Mouse (Mus musculus) gonadal fat pad, adult 2 months (tissue): ENCODE data around the gene Bglap2. TPM values are rescaled to one million over a fixed set of nuclear protein-coding genes. Genes with fewer than 3 reads are reported as not detected.

Experiments
- DNase-seq: peaks from one replicate; pipeline ENCODE4 v3.0.0-alpha.2; 2012; ENCODE audit warnings: low read depth
- polyA plus RNA-seq: library from polyadenylated mRNA; depleted of rRNA; stranded (reverse); fragments of >200 nt; gene quantifications from 2 replicates; pipeline ENCODE4 v1.2.3, GENCODE M21; 2012; rRNA removed

The Bglap2 gene
- polyA plus RNA-seq, 1 experiment = not detected

- no peak for DNase-seq
These were observed 27.8 kb downstream of the Bglap2 start for GRCm38 (mm10) chr3:88350732-88351131.

DNA sequence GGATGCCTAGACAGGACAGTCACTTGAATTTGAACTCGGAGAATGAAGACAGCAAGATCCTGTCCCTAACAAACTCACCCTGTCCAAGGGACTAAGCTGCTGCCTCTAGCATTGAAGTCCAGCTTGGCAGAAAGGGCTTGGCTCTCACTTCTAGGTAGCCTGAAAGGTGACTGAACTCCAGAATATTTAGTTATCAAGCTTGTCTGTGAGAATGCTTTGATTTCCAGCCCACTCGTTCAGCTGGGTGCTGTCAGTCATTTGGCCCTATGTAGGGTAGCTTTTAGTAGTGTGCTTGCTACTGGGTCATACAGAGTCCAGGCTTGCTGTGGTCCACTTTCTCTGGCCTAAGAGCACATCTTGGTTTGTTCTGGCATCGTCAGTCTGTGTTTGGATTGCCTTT, 39.5 kb downstream of the Bglap2 start:
- no peak for DNase-seq

DNA sequence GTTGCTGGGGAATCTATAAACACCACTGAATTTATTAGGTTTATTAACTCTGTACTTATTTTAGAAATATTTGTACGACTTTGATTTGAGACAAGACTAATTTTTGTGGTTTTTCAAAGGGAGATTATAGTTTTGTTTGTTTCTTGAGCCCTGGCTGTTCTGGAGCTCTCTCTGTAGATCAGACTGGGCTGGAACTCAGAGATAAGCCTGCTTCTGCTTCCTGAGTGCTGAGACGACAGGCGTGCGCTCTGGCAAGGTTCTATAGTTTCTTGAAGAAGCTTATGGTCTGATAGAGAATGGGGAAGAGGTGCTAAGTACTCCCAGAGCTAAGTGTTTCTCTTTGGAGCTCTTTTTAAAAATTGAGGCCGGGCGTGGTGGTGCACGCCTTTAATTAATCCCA, 40.2 kb downstream of the Bglap2 start:
- no peak for DNase-seq

DNA sequence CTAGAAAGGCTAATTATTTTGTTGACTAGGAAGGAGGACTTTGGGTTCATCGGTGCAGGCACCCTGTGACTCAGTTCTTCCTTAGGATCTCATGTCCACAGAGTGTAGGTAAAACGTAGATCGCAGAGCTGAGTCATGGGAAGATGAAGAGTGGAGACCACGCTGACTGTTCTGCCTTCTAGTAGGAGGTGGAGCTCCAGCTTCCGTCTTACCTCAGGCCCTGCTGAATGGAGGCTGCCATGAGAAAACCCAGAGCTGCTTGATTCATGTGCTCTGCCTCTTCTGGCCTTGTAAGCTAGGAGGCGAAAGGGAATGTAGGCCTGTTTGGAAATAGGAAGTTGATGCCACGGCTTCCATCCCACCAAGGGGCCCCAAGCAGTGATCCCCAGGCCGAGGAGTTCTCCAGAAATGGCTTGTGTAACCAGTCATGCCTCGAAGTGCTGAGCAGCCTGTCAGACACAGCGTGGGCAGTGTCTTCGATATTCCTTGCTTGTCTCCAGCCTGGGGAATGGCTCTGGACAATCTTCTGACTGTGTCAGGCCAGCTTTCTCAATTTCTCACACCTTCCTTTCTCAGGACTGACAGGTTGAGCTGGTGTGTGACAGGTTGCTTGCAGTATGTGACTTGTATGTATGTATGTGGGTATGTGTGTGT, 41.0 kb downstream of the Bglap2 start:
- peak; percentile 79 for DNase-seq

DNA sequence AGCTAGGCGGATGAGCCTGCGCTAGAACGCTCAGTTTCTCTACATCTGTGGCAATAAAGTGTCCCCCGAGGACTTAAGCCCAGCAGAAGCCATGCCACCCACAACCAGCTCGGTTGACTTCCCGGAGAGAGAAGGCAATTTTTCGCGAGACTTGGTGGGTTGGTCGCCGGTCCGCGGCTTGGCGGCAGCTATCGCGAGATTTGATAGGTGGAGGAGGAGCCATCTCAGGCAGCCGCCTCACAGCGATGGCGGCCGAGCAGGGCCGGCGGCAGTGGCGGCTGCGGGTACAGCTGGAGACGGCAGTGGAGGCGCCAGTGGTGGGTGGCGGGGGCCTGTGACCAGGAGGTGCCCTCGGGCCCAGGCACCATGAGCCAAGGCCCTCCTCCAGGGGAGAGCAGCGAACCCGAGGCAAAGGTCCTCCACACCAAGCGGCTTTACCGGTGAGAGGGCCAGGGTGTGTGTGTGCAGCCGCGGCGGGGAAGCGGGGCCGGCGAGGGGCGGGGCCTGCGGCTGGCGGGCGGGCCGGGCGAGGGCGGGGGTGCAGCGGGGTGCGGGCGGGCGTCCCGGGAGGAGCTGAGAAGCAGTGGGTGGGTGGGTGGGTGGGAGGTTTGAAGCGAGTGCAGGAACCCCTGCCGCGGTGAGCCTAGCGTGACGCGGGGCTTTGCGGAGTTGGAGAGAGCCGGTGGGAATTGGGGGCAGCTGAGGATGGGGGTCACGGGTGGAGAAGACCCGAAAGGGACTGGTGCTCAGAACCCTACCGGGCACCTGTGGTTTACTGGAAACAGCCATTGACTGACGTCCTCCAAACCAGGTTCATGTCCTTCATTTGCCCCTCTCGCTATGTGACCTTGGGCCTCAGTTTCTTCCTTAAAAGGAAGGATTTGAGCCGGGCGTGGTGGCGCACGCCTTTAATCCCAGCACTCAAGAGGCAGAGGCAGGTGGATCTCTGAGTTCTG, 42.2 kb downstream of the Bglap2 start, which contains the start of the genes Tmem79 and Smg5:
TSS of gene Tmem79 (minus strand) at position 91 of the 956 bp plus-strand sequence.
TSS of gene Smg5 (plus strand) at position 203 of the 956 bp plus-strand sequence.
- peak; percentile 49 for DNase-seq

- no peak for DNase-seq
These were observed 43.0 kb downstream of the Bglap2 start for GRCm38 (mm10) chr3:88335436-88336053.

DNA sequence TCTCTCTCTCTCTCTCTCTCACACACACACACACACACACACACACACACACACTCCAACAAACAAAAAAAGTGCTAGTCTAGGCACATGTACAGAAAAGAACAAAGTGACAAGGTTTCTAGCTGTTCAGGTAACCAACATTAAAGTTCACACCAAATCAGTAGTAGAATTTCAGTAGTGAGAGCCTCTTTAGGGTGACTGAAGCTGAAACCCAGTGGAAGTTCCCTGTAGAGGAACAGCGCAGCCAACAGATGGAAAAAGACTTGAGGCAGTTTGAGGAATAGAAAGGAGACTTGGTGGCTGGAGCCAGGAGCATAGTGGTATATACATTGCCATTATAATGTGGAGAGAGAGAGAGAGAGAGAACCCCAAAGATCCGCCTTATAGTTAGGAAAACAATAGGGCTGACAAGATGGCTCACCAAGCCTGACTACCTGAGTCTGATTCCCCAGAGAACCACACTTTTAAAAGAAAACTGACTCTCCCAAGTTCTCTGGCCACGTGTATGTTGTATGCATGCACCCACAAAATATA, 43.5 kb downstream of the Bglap2 start:
- no peak for DNase-seq

- peak; percentile 63 for DNase-seq
These were observed 44.4 kb downstream of the Bglap2 start for GRCm38 (mm10) chr3:88334029-88334658.

- no peak for DNase-seq
These were observed 47.2 kb downstream of the Bglap2 start for GRCm38 (mm10) chr3:88331282-88331681.

- DNase-seq = no peak
These were observed 49.5 kb downstream of the Bglap2 start for GRCm38 (mm10) chr3:88328956-88329355.

Other genes with a start within 250 kb of the Bglap2 start
- 39.5 and 41.9 TPM in 2 replicates for gene Mef2d, start 236.3 kb downstream of the Bglap2 start, polyA plus RNA-seq
- 33.0 TPM in 2 replicates for gene Rhbg, start 124.0 kb downstream of the Bglap2 start, polyA plus RNA-seq
- gene Gm38392, start 91.5 kb downstream of the Bglap2 start, polyA plus RNA-seq = 0.09 and 0.10 TPM in 2 replicates
- 9.8 and 10.7 TPM in 2 replicates for gene Tsacc, start 81.7 kb downstream of the Bglap2 start, polyA plus RNA-seq
- gene Cct3, start 81.6 kb downstream of the Bglap2 start, polyA plus RNA-seq = 103 and 134 TPM in 2 replicates
- 255 and 271 TPM in 2 replicates for gene Glmp, start 53.7 kb downstream of the Bglap2 start, polyA plus RNA-seq
- 17.8 and 19.6 TPM in 2 replicates for gene Tmem79, start 42.6 kb downstream of the Bglap2 start, polyA plus RNA-seq
- gene Smg5, start 42.4 kb downstream of the Bglap2 start, polyA plus RNA-seq = 50.4 and 64.5 TPM in 2 replicates
- 11.8 and 14.2 TPM in 2 replicates for gene Paqr6, start 14.1 kb downstream of the Bglap2 start, polyA plus RNA-seq
- 214 and 266 TPM in 2 replicates for gene Bglap3, start 6.0 kb downstream of the Bglap2 start, polyA plus RNA-seq
- gene Bglap, start 5.8 kb upstream of the Bglap2 start, polyA plus RNA-seq = not detected in 2 replicates
- 23.9 and 31.0 TPM in 2 replicates for gene Pmf1, start 31.6 kb upstream of the Bglap2 start, polyA plus RNA-seq
- gene Slc25a44, start 46.4 kb upstream of the Bglap2 start, polyA plus RNA-seq = 39.1 and 45.0 TPM in 2 replicates
- gene Sema4a, start 82.5 kb upstream of the Bglap2 start, polyA plus RNA-seq = 100 and 129 TPM in 2 replicates
- gene Lmna, start 131.3 kb upstream of the Bglap2 start, polyA plus RNA-seq = 125 and 138 TPM in 2 replicates
- 2.0 and 2.6 TPM in 2 replicates for gene Mex3a, start 153.7 kb upstream of the Bglap2 start, polyA plus RNA-seq
- gene Rab25, start 169.6 kb upstream of the Bglap2 start, polyA plus RNA-seq = 75.6 and 92.5 TPM in 2 replicates
- gene Lamtor2, start 174.4 kb upstream of the Bglap2 start, polyA plus RNA-seq = 164 and 193 TPM in 2 replicates
- gene Ubqln4, start 175.1 kb upstream of the Bglap2 start, polyA plus RNA-seq = 68.4 and 69.1 TPM in 2 replicates
- 323 and 341 TPM in 2 replicates for gene Ssr2, start 197.2 kb upstream of the Bglap2 start, polyA plus RNA-seq
- 49.5 and 64.5 TPM in 2 replicates for gene Arhgef2, start 227.3 kb upstream of the Bglap2 start, polyA plus RNA-seq